28 mouse cellular contexts compared by ENCODE assay signal in the genomic region with DNA sequence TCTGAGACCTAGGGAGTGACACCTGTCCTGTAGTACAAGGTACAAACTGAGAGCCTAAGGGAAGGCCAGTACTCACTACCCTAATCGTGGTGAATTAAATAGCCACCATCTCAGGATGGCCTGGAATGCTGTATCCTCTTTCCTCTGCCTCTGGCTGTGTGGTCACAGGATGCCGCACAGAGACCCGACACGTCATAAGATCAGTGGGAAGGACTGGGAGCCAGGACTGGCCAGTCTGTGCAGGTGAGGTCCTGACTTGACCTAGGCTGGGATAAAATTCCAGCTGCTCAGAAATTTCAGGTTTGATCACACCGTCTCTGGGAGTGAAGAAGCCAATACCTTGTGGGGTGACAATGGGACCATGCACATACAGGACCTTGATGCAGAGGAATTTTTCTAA. TPM values are rescaled to one million over a fixed set of nuclear protein-coding genes. Genes with fewer than 3 reads are reported as not detected.
DNase-seq lines count a peak whose midpoint lies in the region; ATAC-seq and TF ChIP-seq lines count a peak whose summit lies in the region.
"Had no signal": no experiment of that assay in that cellular context is flagged by ENCODE, and none has a peak within 500 bp of the region (broad histone marks: within the 10 kb centered on the region; RNA-seq: fewer than 3 reads in every experiment).

No protein-coding gene starts in this region.

- no peak overlapping the region for H3K4me3 ChIP-seq in hindbrain, postnatal 0 days (ENCODE audit: low read length)
- H3K4me3 ChIP-seq in hindbrain, embryonic 16.5 days (ENCODE audit: low read length), result no peak overlapping the region
- no peak overlapping the region for H3K4me3 ChIP-seq in kidney, adult 2 months (ENCODE audit: insufficient read depth, low read depth, low read length)
- H3K4me3 ChIP-seq in liver, adult 2 months (ENCODE audit: insufficient read depth, low read depth, low read length), result no peak overlapping the region
- H3K4me3 ChIP-seq in small intestine, adult 2 months (ENCODE audit: low read depth, low read length), result no peak overlapping the region
- H3K4me3 ChIP-seq: embryonic facial prominence, embryonic 13.5 days; embryonic facial prominence, embryonic 15.5 days; erythroblast, embryonic 14.5 days; forebrain, embryonic 10.5 days; forebrain, embryonic 12.5 days had no signal

- H3K27me3 ChIP-seq in hindbrain, postnatal 0 days (ENCODE audit: insufficient read depth, low read length), result no peaks in the 10 kb centered on the region
- H3K27me3 ChIP-seq in hindbrain, embryonic 16.5 days (replicated peaks; ENCODE audit: control insufficient read depth, insufficient read depth, low read length), result no peaks in the 10 kb centered on the region
- H3K27me3 ChIP-seq in kidney, adult 2 months (replicated peaks; ENCODE audit: control insufficient read depth, insufficient read depth, low read length), result no peaks in the 10 kb centered on the region
- no peaks in the 10 kb centered on the region for H3K27me3 ChIP-seq in liver, adult 2 months (ENCODE audit: control insufficient read depth, insufficient read depth, low read length)
- H3K27me3 ChIP-seq in small intestine, adult 2 months (ENCODE audit: control insufficient read depth, insufficient read depth, low read length), result no peaks in the 10 kb centered on the region
- H3K27me3 ChIP-seq: embryonic facial prominence, embryonic 13.5 days; embryonic facial prominence, embryonic 15.5 days; Patski had no signal

- no peak for ATAC-seq in hindbrain, postnatal 0 days
- no peak for ATAC-seq in hindbrain, embryonic 16.5 days
- ATAC-seq: activated CD4-positive, CD25-positive, alpha-beta regulatory T cell, adult 4 months; forebrain, embryonic 14.5 days; Patski had no signal

- no peak for TF ChIP-seq POLR2A in kidney, adult 2 months (IDR thresholded peaks at IDR 0.05; ENCODE audit: low read depth, low read length)
- no peak for TF ChIP-seq POLR2A in liver, adult 2 months (IDR thresholded peaks at IDR 0.05; ENCODE audit: extremely low read depth, insufficient read depth, low read length)
- no peak for TF ChIP-seq POLR2A in small intestine, adult 2 months (IDR thresholded peaks at IDR 0.05; ENCODE audit: low read depth, low read length)

- no peaks in the 10 kb centered on the region for H3K79me2 ChIP-seq in liver, adult 2 months (ENCODE audit: control insufficient read depth, insufficient read depth, low read length)

- H3K9ac ChIP-seq in hindbrain, postnatal 0 days (replicated peaks; ENCODE audit: low read length), result no peak overlapping the region
- H3K9ac ChIP-seq in hindbrain, embryonic 16.5 days (ENCODE audit: low read depth, low read length), result no peak overlapping the region
- peak overlapping the region; percentile 22; the same call in 1 of the 2 replicates for H3K9ac ChIP-seq in liver, adult 2 months (ENCODE audit: low read depth, low read length)
- H3K9ac ChIP-seq: embryonic facial prominence, embryonic 13.5 days; embryonic facial prominence, embryonic 15.5 days; forebrain, embryonic 12.5 days had no signal

- H3K36me3 ChIP-seq in hindbrain, postnatal 0 days (ENCODE audit: insufficient read depth, low read length), result no peaks in the 10 kb centered on the region
- H3K36me3 ChIP-seq in hindbrain, embryonic 16.5 days (ENCODE audit: control insufficient read depth, insufficient read depth, low read length), result no peaks in the 10 kb centered on the region
- no peaks in the 10 kb centered on the region for H3K36me3 ChIP-seq in kidney, adult 2 months (ENCODE audit: control insufficient read depth, insufficient read depth, low read length)
- H3K36me3 ChIP-seq in liver, adult 2 months (ENCODE audit: control insufficient read depth, insufficient read depth, low read length), result no peaks in the 10 kb centered on the region
- no peaks in the 10 kb centered on the region for H3K36me3 ChIP-seq in small intestine, adult 2 months (ENCODE audit: control insufficient read depth, insufficient read depth, low read length)
- H3K36me3 ChIP-seq: embryonic facial prominence, embryonic 13.5 days; embryonic facial prominence, embryonic 15.5 days; forebrain, embryonic 10.5 days; forebrain, embryonic 12.5 days; G1E had no signal

- H3K4me2 ChIP-seq in hindbrain, postnatal 0 days (ENCODE audit: low read depth, low read length), result no peak overlapping the region
- H3K4me2 ChIP-seq in hindbrain, embryonic 16.5 days (ENCODE audit: low read length), result no peak overlapping the region
- H3K4me2 ChIP-seq: embryonic facial prominence, embryonic 13.5 days; embryonic facial prominence, embryonic 15.5 days; forebrain, embryonic 12.5 days had no signal

- peak overlapping the region; percentile 54; the same call in 1 of the 2 replicates for H3K27ac ChIP-seq in hindbrain, postnatal 0 days
- H3K27ac ChIP-seq in hindbrain, embryonic 16.5 days (ENCODE audit: low read depth, low read length), result no peak overlapping the region
- peak overlapping the region; percentile 79 for H3K27ac ChIP-seq in kidney, adult 2 months (ENCODE audit: insufficient read depth, low read depth, low read length)
- H3K27ac ChIP-seq in liver, adult 2 months (replicated peaks; ENCODE audit: insufficient read depth, low read depth, low read length), result peak overlapping the region; percentile 73
- H3K27ac ChIP-seq in small intestine, adult 2 months (ENCODE audit: insufficient read depth, low read depth, low read length), result peak overlapping the region; percentile 67
- H3K27ac ChIP-seq: embryonic facial prominence, embryonic 13.5 days; embryonic facial prominence, embryonic 15.5 days; forebrain, embryonic 10.5 days; forebrain, embryonic 12.5 days had no signal

- H3K4me1 ChIP-seq in hindbrain, postnatal 0 days (ENCODE audit: insufficient read depth, low read length), result 0 out of 2 replicates have a peak, but pooled peaks cover 4% of the 10 kb centered on the region
- peaks cover 4% of the 10 kb centered on the region; the same call in 1 of the 2 replicates for H3K4me1 ChIP-seq in hindbrain, embryonic 16.5 days (ENCODE audit: control insufficient read depth, insufficient read depth, low read depth, low read length)
- peaks cover 12% of the 10 kb centered on the region; the same call in 1 of the 2 replicates for H3K4me1 ChIP-seq in kidney, adult 2 months (ENCODE audit: control insufficient read depth, insufficient read depth, low read length)
- H3K4me1 ChIP-seq in liver, adult 2 months (ENCODE audit: control insufficient read depth, insufficient read depth, low read length), result peaks cover 6% of the 10 kb centered on the region
- peaks cover 9% of the 10 kb centered on the region; the same call in 1 of the 2 replicates for H3K4me1 ChIP-seq in small intestine, adult 2 months (ENCODE audit: control insufficient read depth, insufficient read depth, insufficient read length, low read length)
- H3K4me1 ChIP-seq: embryonic facial prominence, embryonic 13.5 days; embryonic facial prominence, embryonic 15.5 days had no signal

- DNase-seq in hindbrain, postnatal 0 days (ENCODE audit: low spot score), result no peak
- peak; percentile 47 for DNase-seq in kidney, adult 2 months
- DNase-seq in kidney, postnatal 4 days, result no peak
- no peak for DNase-seq in liver, adult 2 months (ENCODE audit: extremely low read depth, low read depth, low spot score)
- no peak for DNase-seq in liver
- no peak for DNase-seq in adrenal gland, adult 18-20 months (ENCODE audit: low spot score in 2 of 2)
- DNase-seq: adrenal gland, adult 2 months; adrenal gland, postnatal 25 days; cerebellum, adult 11 months; cerebellum, adult 18-20 months; cerebellum, adult 8-10 months; cerebellum, adult 9-11 months; cerebellum, postnatal 14 days; cerebellum, postnatal 36 days; embryo, embryonic 11 days had no signal

- WGBS in hindbrain, postnatal 0 days, result 87% methylated on average over 5 of the region's 5 CpGs
- WGBS in hindbrain, embryonic 16.5 days, result 91% methylated on average over 5 of the region's 5 CpGs
- WGBS in kidney, adult 2 months, result 49% methylated on average over 5 of the region's 5 CpGs
- 68% methylated on average over 5 of the region's 5 CpGs for WGBS in liver, adult 2 months
- 75% methylated on average over 5 of the region's 5 CpGs for WGBS in small intestine, adult 2 months

- no peak for TF ChIP-seq CTCF in hindbrain, postnatal 0 days (IDR thresholded peaks at IDR 0.05; ENCODE audit: low read depth)
- no peak for TF ChIP-seq CTCF in kidney, adult 2 months (conservative IDR thresholded peaks at IDR 0.05; ENCODE audit: insufficient read depth, insufficient read length, low read depth, low read length)
- no peak for TF ChIP-seq CTCF in liver, adult 2 months (IDR thresholded peaks at IDR 0.05; ENCODE audit: low read depth, low read length)
- TF ChIP-seq CTCF in small intestine, adult 2 months (IDR thresholded peaks at IDR 0.05; ENCODE audit: extremely low read depth, insufficient read length, insufficient replicate concordance, low read depth, low read length), result no peak

- no peaks in the 10 kb centered on the region for H3K9me3 ChIP-seq in hindbrain, postnatal 0 days (ENCODE audit: low read length)
- no peaks in the 10 kb centered on the region for H3K9me3 ChIP-seq in hindbrain, embryonic 16.5 days (ENCODE audit: control insufficient read depth, low read length)
- H3K9me3 ChIP-seq: embryonic facial prominence, embryonic 13.5 days; embryonic facial prominence, embryonic 15.5 days; forebrain, embryonic 10.5 days; forebrain, embryonic 12.5 days; G1E had no signal

RNA-seq across cellular contexts. Expression of a gene that starts 10.9 kb away (rescaled TPM):
- 43.2 and 56.4 TPM in 2 replicates for total RNA-seq in hindbrain, postnatal 0 days (2014; rRNA removed)
- polyA plus RNA-seq in hindbrain, postnatal 0 days (2015; fragmentation: Nextera tagmentation; extraction: Ambion mirVana), result 26.6 and 29.6 TPM in 2 replicates
- polyA plus RNA-seq in hindbrain, embryonic 16.5 days (2015; fragmentation: Nextera tagmentation; extraction: Ambion mirVana), result 20.9 and 25.1 TPM in 2 replicates
- polyA plus RNA-seq in kidney, adult 2 months (2012; rRNA removed), result 131 and 170 TPM in 2 replicates
- total RNA-seq in liver, adult 2 months (2014; rRNA removed), result 148 and 168 TPM in 2 replicates
- 147 and 252 TPM in 2 replicates for polyA plus RNA-seq in liver, adult 2 months (2012; rRNA removed)
- 15.0 and 15.1 TPM in 2 replicates for polyA plus RNA-seq in small intestine, adult 2 months (2012; rRNA removed)
- total RNA-seq in adrenal gland, adult 18-20 months (2021), result 10 to 100 TPM; 32.2 to 52.2 TPM
- total RNA-seq: common myeloid progenitor, adult 5-6 weeks had no signal
- polyA plus RNA-seq: activated CD4-positive, CD25-positive, alpha-beta regulatory T cell, adult 4 months; C2C12; erythroblast, embryonic 14.5 days; G1E had no signal

RNA-seq across cellular contexts. Expression of a gene that starts 22.9 kb away (rescaled TPM):
- total RNA-seq in hindbrain, postnatal 0 days (2014; rRNA removed), result 4.2 and 29.4 TPM in 2 replicates
- polyA plus RNA-seq in hindbrain, postnatal 0 days (2015; fragmentation: Nextera tagmentation; extraction: Ambion mirVana), result 8.2 and 9.9 TPM in 2 replicates
- 7.5 and 10.3 TPM in 2 replicates for polyA plus RNA-seq in hindbrain, embryonic 16.5 days (2015; fragmentation: Nextera tagmentation; extraction: Ambion mirVana)
- polyA plus RNA-seq in kidney, adult 2 months (2012; rRNA removed), result 0.05 and 0.27 TPM in 2 replicates
- total RNA-seq in liver, adult 2 months (2014; rRNA removed), result 0.20 and 0.28 TPM in 2 replicates
- 0.17 and 0.33 TPM in 2 replicates for polyA plus RNA-seq in liver, adult 2 months (2012; rRNA removed)
- polyA plus RNA-seq in small intestine, adult 2 months (2012; rRNA removed), result not detected in 2 replicates
- under 1 TPM; 0.48 to 0.99 TPM for total RNA-seq in adrenal gland, adult 18-20 months (2021)
- total RNA-seq: common myeloid progenitor, adult 5-6 weeks had no signal
- polyA plus RNA-seq: erythroblast, embryonic 14.5 days; G1E had no signal

RNA-seq across cellular contexts. Expression of a gene that starts 34.7 kb away (rescaled TPM):
- total RNA-seq in hindbrain, postnatal 0 days (2014; rRNA removed), result 168 and 214 TPM in 2 replicates
- polyA plus RNA-seq in hindbrain, postnatal 0 days (2015; fragmentation: Nextera tagmentation; extraction: Ambion mirVana), result 131 and 145 TPM in 2 replicates
- polyA plus RNA-seq in hindbrain, embryonic 16.5 days (2015; fragmentation: Nextera tagmentation; extraction: Ambion mirVana), result 89.0 and 101 TPM in 2 replicates
- 253 and 260 TPM in 2 replicates for polyA plus RNA-seq in kidney, adult 2 months (2012; rRNA removed)
- 1,071 and 1,237 TPM in 2 replicates for total RNA-seq in liver, adult 2 months (2014; rRNA removed)
- 834 and 897 TPM in 2 replicates for polyA plus RNA-seq in liver, adult 2 months (2012; rRNA removed)
- 20.5 and 53.6 TPM in 2 replicates for polyA plus RNA-seq in small intestine, adult 2 months (2012; rRNA removed)
- 100 to 1,000 TPM; 180 to 197 TPM for total RNA-seq in adrenal gland, adult 18-20 months (2021)
- polyA plus RNA-seq: erythroblast, embryonic 14.5 days; G1E had no signal
